Mouse (Mus musculus): ENCODE measurements at regions not wholly inside any gene's neighbourhood (a gene's known extent, or its start where the extent isn't known, plus 50 kb on each side); places are given as distances from the start of the nearest gene placed in this dataset.

DNA sequence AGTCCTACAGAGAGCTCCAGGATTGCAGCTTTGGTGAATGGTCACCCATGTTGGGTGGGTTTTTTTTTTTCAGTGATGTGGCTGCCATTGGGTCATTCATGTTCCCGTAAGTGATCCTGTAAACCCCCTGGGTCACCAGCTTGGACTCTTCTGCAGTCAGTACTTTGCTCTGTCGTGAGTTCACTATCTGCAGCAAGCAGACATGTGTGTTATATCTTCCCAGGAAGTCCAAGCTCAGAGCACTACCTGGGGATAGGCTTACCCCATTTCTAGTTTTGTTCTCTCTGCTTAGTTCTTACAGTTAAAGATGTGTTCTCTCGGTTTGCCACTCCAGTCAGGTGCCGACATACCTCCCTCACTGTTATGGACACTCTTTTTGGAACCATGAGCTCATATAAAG is 143.4 kb upstream of the Hs6st1 start:
- TF ChIP-seq CTCF (IDR thresholded peaks at IDR 0.05; ENCODE audit: low read depth, low read length) (no peak), EP300 (IDR thresholded peaks at IDR 0.05; ENCODE audit: insufficient read depth, low read depth, low read length) (no peak)

Measured in ES-Bruce4 (cell line).